Mouse (Mus musculus): ENCODE measurements at regions not wholly inside any gene's neighbourhood (a gene's known extent, or its start where the extent isn't known, plus 50 kb on each side); places are given as distances from the start of the nearest gene placed in this dataset.

DNA sequence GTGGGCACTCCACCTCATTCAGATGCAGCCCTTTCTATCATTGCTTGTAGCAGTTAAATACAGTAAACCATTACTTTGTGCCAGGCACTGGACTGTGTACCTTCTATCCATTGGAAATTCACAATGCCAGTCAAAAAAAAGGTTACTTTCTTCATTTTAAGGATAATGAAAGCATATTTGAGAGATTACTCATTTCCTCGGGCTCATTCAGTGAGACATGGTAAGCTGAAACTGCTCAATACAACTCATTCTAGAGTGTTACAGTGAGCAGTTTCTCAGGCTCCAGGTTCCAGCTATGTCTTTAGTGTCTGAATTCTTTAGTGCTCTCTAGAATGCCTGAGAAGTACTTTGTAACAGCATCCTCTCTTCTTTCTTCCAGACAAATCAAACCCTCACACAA, 249.7 kb upstream of the Gm10192 start:
- intact Hi-C loops (cut with DNase I): no loop called here
- no peak for DNase-seq
- Histone ChIP-seq H3K4me3 (no peak overlapping the region), H3K27ac (no peak overlapping the region)
- TF ChIP-seq CTCF (IDR thresholded peaks at IDR 0.05): no peak

DNA sequence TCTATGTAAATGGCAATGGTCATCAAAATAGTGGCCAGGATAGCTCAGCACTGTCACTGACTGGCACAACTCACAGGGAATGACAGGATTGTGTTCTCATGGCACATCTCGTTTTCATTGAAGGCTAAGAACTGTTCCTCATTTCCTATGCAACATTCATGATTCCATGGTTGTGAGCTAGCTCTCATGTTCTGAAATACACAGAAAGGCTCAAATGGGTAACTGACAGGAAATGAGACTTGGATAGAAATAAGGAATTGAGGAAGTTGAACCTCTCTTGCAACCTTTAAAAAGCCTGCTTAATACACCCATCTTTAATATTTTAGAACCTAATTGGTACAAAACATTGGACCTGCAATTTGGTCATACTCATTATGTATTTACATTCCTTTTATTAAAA, 249.1 kb upstream of the Gm10192 start:
- Histone ChIP-seq H3K27ac (no peak overlapping the region), H3K4me3 (no peak overlapping the region)
- intact Hi-C loops (cut with DNase I): no loop called here
- TF ChIP-seq CTCF (IDR thresholded peaks at IDR 0.05): no peak
- no peak for DNase-seq

DNA sequence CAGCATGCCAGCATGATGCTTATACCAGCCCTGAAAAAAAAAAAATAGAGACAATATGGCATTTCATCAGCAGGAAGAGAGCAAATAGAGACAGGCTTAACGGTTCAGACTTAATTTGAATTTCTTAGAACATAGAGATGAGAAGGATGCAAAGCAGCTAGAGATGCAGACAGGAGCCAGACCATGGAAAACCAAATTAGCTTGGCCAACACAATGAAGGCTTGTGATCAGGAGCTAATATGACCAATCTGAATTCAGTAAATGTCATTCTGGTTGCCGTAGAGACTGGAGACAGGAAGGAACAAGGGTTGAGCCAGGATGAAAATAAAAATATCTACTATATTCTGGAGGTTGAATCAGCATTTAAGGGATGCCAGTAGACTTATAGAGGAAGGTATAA, 248.3 kb upstream of the Gm10192 start:
- TF ChIP-seq CTCF (IDR thresholded peaks at IDR 0.05): no peak
- intact Hi-C loops (cut with DNase I): no loop called here

DNA sequence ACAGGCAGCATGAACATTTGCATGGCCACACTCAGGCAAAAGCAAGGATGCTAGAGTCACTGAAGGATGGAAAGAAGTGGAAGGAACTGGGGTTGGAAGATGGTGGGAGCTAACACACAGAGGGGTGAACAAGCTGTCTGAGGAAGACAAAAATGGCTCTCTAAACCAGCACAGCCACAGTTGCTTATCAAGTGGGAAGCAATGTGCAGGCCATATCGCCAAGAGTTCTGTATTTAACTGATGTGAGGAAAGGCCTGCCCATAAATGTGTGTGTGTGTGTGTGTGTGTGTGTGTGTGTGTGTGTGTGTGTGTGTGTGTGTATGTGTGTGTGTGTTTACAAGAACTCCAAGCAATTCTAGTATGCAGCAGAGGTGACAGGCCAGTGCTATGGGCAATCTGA, 236.9 kb upstream of the Gm10192 start:
- H3K27ac ChIP-seq: no peak overlapping the region
- H3K4me3 ChIP-seq: no peak overlapping the region
- intact Hi-C loops (cut with DNase I): no loop called here
- no peak for DNase-seq
- TF ChIP-seq CTCF (IDR thresholded peaks at IDR 0.05): no peak

More for the DNA sequence above, 248.3 kb upstream of the Gm10192 start:
- no peak overlapping the region for H3K4me3 ChIP-seq
- no peak overlapping the region for H3K27ac ChIP-seq
- DNase-seq: no peak

DNA sequence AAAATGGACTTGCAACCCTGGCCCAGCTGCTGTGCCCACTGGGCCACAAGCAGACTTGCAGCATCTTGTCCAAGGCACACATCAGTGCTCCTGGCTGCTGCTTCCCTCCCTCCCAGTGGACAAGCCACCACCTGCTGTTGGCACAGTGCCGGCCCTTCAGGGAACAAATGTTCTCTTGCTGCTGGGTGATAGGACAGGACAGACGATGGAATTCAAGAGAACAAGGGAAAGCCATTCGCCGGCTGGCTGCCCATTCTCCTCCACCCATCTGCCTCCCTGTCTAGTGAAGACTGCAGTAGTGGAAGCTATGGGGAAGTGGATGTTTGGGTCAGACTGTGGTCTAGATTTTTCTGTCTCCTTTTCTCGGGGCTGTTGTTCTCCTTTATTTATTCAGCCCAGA, 235.7 kb upstream of the Gm10192 start:
- intact Hi-C loops (cut with DNase I): no loop called here
- TF ChIP-seq CTCF (IDR thresholded peaks at IDR 0.05): no peak

DNA sequence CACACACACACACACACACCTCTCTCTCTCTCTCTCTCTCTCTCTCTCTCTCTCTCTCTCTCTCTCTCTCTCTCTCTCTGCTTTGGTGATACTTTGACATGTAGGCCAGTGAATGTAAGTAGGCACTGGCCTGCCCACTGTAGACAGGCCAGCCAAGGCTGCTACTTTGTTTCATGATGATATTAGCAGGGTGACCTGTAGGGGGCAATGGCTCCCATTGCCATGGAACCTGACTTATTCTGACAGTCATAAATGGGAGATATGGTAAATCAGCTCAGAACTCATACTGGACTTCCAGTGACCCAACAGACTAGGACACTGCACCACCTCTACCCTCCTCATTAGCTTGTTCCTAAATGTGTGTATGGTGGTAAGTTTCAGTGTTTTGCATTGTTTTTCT, 235.0 kb upstream of the Gm10192 start:
- intact Hi-C loops (cut with DNase I): no loop called here
- Histone ChIP-seq H3K4me3 (no peak overlapping the region), H3K27ac (no peak overlapping the region)
- no peak for DNase-seq
- TF ChIP-seq CTCF (IDR thresholded peaks at IDR 0.05): no peak

More for the DNA sequence above, 235.7 kb upstream of the Gm10192 start:
- peak; percentile 67 for DNase-seq
- H3K4me3 ChIP-seq: no peak overlapping the region
- H3K27ac ChIP-seq: no peak overlapping the region

DNA sequence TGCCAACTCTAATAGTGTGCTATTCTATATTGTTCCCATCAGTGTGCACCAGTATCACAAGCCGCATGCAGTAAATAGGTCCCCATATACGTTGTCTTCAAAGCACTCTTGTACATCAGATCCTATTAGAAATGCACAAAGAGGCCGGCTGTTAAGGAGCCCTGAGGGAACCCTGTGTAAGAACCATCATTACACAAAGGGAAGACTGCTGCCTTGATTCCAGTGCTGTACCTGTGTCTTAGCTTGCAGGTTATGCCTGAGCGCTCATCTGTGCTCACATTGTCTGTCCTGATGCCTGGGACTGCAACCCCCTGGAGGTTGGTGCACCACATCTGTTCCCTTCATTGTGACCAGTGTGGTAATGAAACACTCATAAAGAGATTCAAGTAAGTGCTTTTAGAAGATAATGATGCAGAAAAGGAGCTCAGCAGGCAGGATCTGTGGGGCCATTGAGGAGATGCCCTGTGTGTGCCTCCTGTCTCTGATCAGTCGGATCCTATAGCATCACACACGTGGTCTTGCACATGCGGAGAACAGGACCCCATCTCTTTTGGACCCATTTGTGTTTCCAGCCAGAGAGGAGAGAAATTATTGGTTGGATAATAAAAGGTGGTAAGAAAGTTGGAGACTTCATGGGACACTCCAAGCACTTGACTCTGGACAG, 225.8 kb upstream of the Gm10192 start:
- no peak overlapping the region for H3K27ac ChIP-seq
- intact Hi-C loops (cut with DNase I): no loop called here
- no peak for DNase-seq
- TF ChIP-seq CTCF (IDR thresholded peaks at IDR 0.05): no peak
- no peak overlapping the region for H3K4me3 ChIP-seq

DNA sequence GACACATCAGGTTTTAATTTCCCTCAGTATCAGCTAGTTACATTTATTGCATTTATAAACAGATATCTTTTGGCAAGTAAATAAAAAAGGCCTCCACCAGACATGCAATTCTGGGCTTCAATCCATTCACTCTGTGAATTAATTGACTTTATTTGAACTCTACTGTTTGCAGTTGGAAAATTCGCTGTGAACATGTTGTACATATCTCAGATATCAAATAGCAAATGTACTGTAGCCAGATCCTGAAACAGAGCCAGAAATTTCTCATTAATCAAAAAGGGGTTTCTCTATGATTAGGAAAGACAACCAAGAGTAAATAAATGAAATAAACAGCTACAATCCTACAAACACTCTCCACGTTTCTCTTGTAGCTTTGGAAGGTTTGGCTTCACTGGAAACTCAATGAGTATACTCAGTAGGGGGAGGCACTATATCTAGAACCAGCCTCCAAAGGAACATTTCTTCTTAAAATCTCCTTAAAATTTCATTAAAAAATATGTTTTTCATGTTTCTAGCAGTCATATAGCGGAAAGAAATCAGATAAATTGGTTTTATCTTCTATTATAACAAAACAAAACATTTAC, 211.8 kb upstream of the Gm10192 start:
- no peak for TF ChIP-seq CTCF (IDR thresholded peaks at IDR 0.05)
- intact Hi-C loops (cut with DNase I): no loop called here
- DNase-seq: no peak

DNA sequence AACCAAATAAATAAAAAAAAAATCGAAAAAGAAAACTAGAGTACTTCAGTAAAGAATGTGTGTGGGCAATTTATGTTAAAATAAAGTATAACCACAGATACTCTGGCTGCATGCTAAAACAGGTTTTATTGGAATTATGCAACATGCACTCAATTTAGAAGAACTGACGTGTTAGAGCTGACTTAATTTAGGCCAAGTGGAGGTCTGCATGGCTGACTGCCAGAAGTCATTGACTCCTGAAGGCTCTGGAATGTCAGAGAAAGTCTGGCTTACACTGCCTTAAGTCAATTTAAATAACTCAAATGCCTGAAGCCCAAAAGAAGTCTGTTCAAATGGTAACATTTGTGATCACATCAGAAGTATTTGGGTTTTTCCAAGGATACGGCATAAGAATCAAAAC, 198.1 kb upstream of the Gm10192 start:
- no peak overlapping the region for H3K27ac ChIP-seq
- no peak for DNase-seq
- no peak overlapping the region for H3K4me3 ChIP-seq
- intact Hi-C loops (cut with DNase I): no loop called here
- TF ChIP-seq CTCF (IDR thresholded peaks at IDR 0.05): no peak

More for the DNA sequence above, 211.8 kb upstream of the Gm10192 start:
- H3K27ac ChIP-seq: no peak overlapping the region
- no peak overlapping the region for H3K4me3 ChIP-seq

DNA sequence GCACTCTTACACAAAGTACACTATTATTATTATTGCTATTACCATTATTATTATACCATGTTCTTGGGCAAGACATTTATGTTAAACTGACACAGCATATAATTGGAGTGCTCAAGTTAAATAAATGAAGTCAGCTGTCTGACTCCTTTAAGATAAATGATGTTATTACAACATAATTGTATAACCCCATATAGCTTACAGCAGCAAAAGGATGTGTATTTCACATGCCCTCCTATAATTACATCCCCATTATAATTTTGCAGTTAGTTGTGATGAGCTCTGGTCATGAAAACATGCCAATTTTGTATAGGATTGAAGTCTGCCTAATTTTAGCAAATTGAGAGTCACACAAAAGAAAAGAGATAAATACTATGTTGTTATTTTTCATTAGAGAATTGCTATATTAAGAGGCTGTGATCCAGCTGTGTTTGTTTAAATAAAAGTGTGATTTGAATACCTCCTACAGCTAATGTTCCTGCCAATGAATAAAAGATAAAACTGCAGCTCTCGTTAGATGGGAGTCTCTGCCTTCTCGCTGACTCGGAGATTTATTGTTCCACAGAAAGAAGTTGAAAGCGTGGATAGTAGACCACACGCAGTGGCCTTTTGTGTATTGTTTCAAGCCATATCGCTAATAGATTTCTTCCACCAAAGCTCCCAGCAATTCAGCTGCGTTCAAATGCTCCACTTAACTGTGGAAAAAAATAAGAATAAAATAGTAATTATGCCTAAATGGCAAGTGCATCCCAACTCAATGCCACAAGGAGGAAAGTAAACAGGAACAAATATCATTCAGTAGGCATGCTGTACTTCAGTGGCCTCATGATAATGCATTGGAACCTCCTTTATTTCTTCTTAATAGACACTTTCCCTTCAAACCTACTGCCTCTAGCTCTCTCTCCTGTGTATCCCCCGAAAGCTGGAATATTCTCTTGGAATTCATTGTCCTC, 194.9 kb upstream of the Gm10192 start:
- intact Hi-C loops (cut with DNase I): no loop called here
- TF ChIP-seq CTCF (IDR thresholded peaks at IDR 0.05): no peak
- no peak for DNase-seq
- Histone ChIP-seq H3K27ac (no peak overlapping the region), H3K4me3 (no peak overlapping the region)

DNA sequence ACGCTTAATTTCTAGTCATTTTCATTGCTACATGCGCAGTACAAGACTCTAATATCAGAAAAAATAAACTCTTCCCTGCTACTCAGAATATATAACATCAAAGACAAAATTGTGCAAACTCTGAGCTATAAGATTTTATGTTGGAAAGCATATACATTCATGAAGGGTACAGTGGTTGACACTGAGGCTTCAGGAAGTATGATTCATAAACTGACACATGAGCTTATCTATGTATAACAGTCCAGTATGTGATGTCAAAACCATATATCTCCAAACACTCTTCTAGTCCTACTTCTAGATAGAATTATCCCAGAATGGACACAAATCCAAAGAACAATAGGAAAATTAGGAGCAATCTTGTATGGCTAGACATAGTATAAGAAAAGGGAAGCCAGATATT, 177.5 kb upstream of the Gm10192 start:
- intact Hi-C loops (cut with DNase I): no loop called here
- Histone ChIP-seq H3K27ac (no peak overlapping the region), H3K4me3 (no peak overlapping the region)
- TF ChIP-seq CTCF (IDR thresholded peaks at IDR 0.05): no peak
- no peak for DNase-seq

DNA sequence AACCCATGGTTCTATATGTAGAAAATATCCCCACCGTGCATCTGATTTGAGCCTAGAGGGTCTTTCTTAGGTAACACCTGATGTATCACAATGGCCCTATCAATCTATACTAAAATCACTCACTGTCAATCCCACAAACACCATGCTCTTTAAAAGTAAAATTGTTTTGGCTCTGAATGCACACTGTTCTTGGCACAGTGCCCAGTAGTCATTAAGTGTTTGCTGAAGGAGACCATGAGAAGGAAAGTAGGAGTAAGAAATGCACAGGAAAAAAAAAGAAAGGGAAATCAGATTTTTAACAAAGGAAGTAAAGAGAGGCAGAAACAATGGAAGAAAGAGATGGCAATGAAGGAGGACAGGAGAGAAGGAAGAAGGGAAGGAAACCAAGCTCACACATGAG, 175.0 kb upstream of the Gm10192 start:
- DNase-seq: no peak
- no peak overlapping the region for H3K4me3 ChIP-seq
- intact Hi-C loops (cut with DNase I): no loop called here
- no peak for TF ChIP-seq CTCF (IDR thresholded peaks at IDR 0.05)
- H3K27ac ChIP-seq: no peak overlapping the region

DNA sequence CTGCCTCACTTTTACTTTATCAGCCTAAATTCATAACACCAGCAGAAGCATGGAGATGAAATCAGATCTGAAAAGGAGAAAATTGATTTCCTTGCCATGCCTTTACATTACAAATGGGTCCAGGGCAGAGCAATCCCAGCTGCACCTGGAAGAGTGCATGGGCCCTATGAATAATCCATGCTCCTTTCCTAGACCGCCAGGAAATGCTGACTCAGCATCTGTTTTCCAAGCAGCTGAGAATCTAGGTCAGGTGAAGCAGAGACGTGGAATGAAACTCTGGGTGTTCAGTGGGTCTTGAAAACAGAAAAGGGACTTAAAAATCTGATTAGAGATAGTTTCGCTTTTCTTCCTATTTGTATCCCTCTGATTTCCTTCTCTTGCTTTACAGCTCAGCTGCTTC, 163.8 kb upstream of the Gm10192 start:
- no peak for TF ChIP-seq CTCF (IDR thresholded peaks at IDR 0.05)
- H3K27ac ChIP-seq: no peak overlapping the region
- no peak overlapping the region for H3K4me3 ChIP-seq
- intact Hi-C loops (cut with DNase I): no loop called here
- no peak for DNase-seq
